Mouse (Mus musculus) embryonic facial prominence, embryonic 11.5 days (tissue): ENCODE measurements around the gene Kcnh3. TPM values are rescaled to one million over a fixed set of nuclear protein-coding genes. Genes with fewer than 3 reads are reported as not detected.
A peak's percentile ranks its signal among the peaks of the same experiment; 100 is the strongest.

Source experiments
- ATAC-seq: fragments of 200-750 bp; cut with Nextera tagmentation; replicated peaks from 2 replicates; pipeline ENCODE4 v1.8.0; 2017; ENCODE audit warnings: low read depth; ENCODE audit not compliant: insufficient number of reproducible peaks, low FRiP score, low TSS enrichment
- DNase-seq: peaks from one replicate; pipeline ENCODE4 v3.0.0-alpha.2; 2015; ENCODE audit warnings: low spot score
- H3K27ac ChIP-seq: fragments of 300-500 bp; sonication (generic); replicated peaks from 2 replicates; pipeline ENCODE4 v1.5.1; 2014; ENCODE audit warnings: mild to moderate bottlenecking, low read depth, low read length, control low read depth
- H3K27me3 ChIP-seq: fragments of 300-500 bp; sonication (generic); 2 replicates; pipeline ENCODE4 v1.6.1; 2014; ENCODE audit warnings: mild to moderate bottlenecking, low read length, moderate library complexity, mixed read lengths; ENCODE audit not compliant: control insufficient read depth, insufficient read depth
- H3K36me3 ChIP-seq: fragments of 300-500 bp; sonication (generic); replicated peaks from 2 replicates; pipeline ENCODE4 v1.6.1; 2014; ENCODE audit warnings: low read depth, mild to moderate bottlenecking, low read length, moderate library complexity, mixed read lengths; ENCODE audit not compliant: control insufficient read depth, insufficient read depth
- H3K4me1 ChIP-seq: fragments of 300-500 bp; sonication (generic); 2 replicates; pipeline ENCODE4 v1.6.1; 2014; ENCODE audit warnings: low read length, mixed read lengths; ENCODE audit not compliant: control insufficient read depth, insufficient read depth
- H3K4me2 ChIP-seq: fragments of 300-500 bp; sonication (generic); 2 replicates; pipeline ENCODE4 v1.6.1; 2014; ENCODE audit warnings: low read depth, mild to moderate bottlenecking, control low read depth, low read length, moderate library complexity
- H3K4me3 ChIP-seq: fragments of 300-500 bp; sonication (generic); 2 replicates; pipeline ENCODE4 v1.5.1; 2014; ENCODE audit warnings: low read depth, low read length, control low read depth
- H3K9ac ChIP-seq: fragments of 300-500 bp; sonication (generic); replicated peaks from 2 replicates; pipeline ENCODE4 v1.6.1; 2014; ENCODE audit warnings: mild to moderate bottlenecking, control low read depth, low read length
- H3K9me3 ChIP-seq: fragments of 300-500 bp; sonication (generic); replicated peaks from 2 replicates; pipeline ENCODE4 v1.6.1; 2016; ENCODE audit warnings: mild to moderate bottlenecking, low read length, inconsistent platforms, mixed read lengths; ENCODE audit not compliant: control insufficient read depth
- WGBS: fragments of 180-500 bp; shearing (Covaris S2); extraction: QIAGEN DNeasy Blood & Tissue Kit; methylation state at CpG from one replicate; pipeline ENCODE4 v1.1.7; 2014; 5-methylcytosine and 5-hydroxymethylcytosine counted together
- polyA plus RNA-seq: library from polyadenylated mRNA; unstranded; fragments of >200 nt; fragmentation: Nextera tagmentation; extraction: Ambion mirVana; gene quantifications from 2 replicates; pipeline ENCODE4 v1.2.1, GENCODE M21; 2014

Gene Kcnh3
- polyA plus RNA-seq, result 0.18 and 0.25 TPM in 2 replicates

GRCm38 (mm10) chr15:99224208-99224911 is at the start of gene Kcnh3:
Gene Kcnh3, plus strand, starts transcription at chr15:99224861.
- no peak for ATAC-seq
- Histone ChIP-seq H3K27me3 (peaks cover 63% of the 10 kb centered on the region), H3K4me1 (peaks cover 14% of the 10 kb centered on the region), H3K4me2 (peak within 1 kb of the TSS; percentile 68), H3K4me3 (peak within 1 kb of the TSS; percentile 31), H3K36me3 (no peaks in the 10 kb centered on the region), H3K9ac (peak within 1 kb of the TSS; percentile 32), H3K9me3 (no peaks in the 10 kb centered on the region), H3K27ac (no peak within 1 kb of the TSS)
- WGBS, result under 1% methylated on average over 57 of the region's 66 CpGs
- DNase-seq, result peak; percentile 60

GRCm38 (mm10) chr15:99179639-99180038 is 45.0 kb upstream of the Kcnh3 start:
- ATAC-seq, result no peak
- no peak for DNase-seq
- Histone ChIP-seq H3K9ac (no peak overlapping the region), H3K36me3 (peaks cover 9% of the 10 kb centered on the region; the same call in 1 of the 2 replicates), H3K4me1 (no peaks in the 10 kb centered on the region), H3K4me3 (no peak overlapping the region), H3K27me3 (no peaks in the 10 kb centered on the region), H3K4me2 (no peak overlapping the region), H3K27ac (no peak overlapping the region), H3K9me3 (no peaks in the 10 kb centered on the region)
- WGBS, result 86% methylated on average over 1 of the region's 2 CpGs

GRCm38 (mm10) chr15:99184217-99184914 is 40.3 kb upstream of the Kcnh3 start:
- Histone ChIP-seq H3K4me1 (no peaks in the 10 kb centered on the region), H3K9me3 (no peaks in the 10 kb centered on the region), H3K4me3 (no peak overlapping the region), H3K9ac (no peak overlapping the region), H3K27me3 (no peaks in the 10 kb centered on the region), H3K36me3 (peaks cover 21% of the 10 kb centered on the region), H3K4me2 (no peak overlapping the region), H3K27ac (no peak overlapping the region)
- ATAC-seq (no peak), DNase-seq (no peak)
- WGBS, result 90% methylated on average over 9 of the region's 9 CpGs

- Histone ChIP-seq H3K27ac (no peak overlapping the region), H3K4me1 (no peaks in the 10 kb centered on the region), H3K9me3 (no peaks in the 10 kb centered on the region), H3K4me3 (no peak overlapping the region), H3K27me3 (no peaks in the 10 kb centered on the region), H3K36me3 (peaks cover 11% of the 10 kb centered on the region), H3K9ac (no peak overlapping the region), H3K4me2 (no peak overlapping the region)
- 85% methylated on average over 10 of the region's 10 CpGs for WGBS
- no peak for DNase-seq
- ATAC-seq, result no peak
These were observed 30.3 kb upstream of the Kcnh3 start for GRCm38 (mm10) chr15:99194358-99194757.

GRCm38 (mm10) chr15:99195043-99195442 is 29.6 kb upstream of the Kcnh3 start:
- no peak overlapping the region for H3K4me3 ChIP-seq
- no peaks in the 10 kb centered on the region for H3K4me1 ChIP-seq
- no peaks in the 10 kb centered on the region for H3K27me3 ChIP-seq
- no peaks in the 10 kb centered on the region for H3K9me3 ChIP-seq
- no peak overlapping the region for H3K4me2 ChIP-seq
- peak; percentile 28 for DNase-seq
- peaks cover 9% of the 10 kb centered on the region for H3K36me3 ChIP-seq
- WGBS, result 77% methylated on average over 6 of the region's 6 CpGs
- H3K27ac ChIP-seq, result no peak overlapping the region
- no peak for ATAC-seq
- no peak overlapping the region for H3K9ac ChIP-seq

- ATAC-seq (no peak), DNase-seq (peak; percentile 58)
- Histone ChIP-seq H3K27ac (no peak overlapping the region), H3K4me3 (no peak overlapping the region), H3K4me2 (no peak overlapping the region), H3K4me1 (no peaks in the 10 kb centered on the region), H3K9ac (no peak overlapping the region), H3K36me3 (no peaks in the 10 kb centered on the region), H3K27me3 (no peaks in the 10 kb centered on the region), H3K9me3 (no peaks in the 10 kb centered on the region)
These were observed 25.9 kb upstream of the Kcnh3 start for GRCm38 (mm10) chr15:99198761-99199160.

GRCm38 (mm10) chr15:99205959-99206358 is 18.7 kb upstream of the Kcnh3 start:
- ATAC-seq (no peak), DNase-seq (no peak)
- Histone ChIP-seq H3K9me3 (no peaks in the 10 kb centered on the region), H3K9ac (no peak overlapping the region), H3K27ac (no peak overlapping the region), H3K4me3 (no peak overlapping the region), H3K4me2 (no peak overlapping the region), H3K4me1 (no peaks in the 10 kb centered on the region), H3K36me3 (no peaks in the 10 kb centered on the region), H3K27me3 (no peaks in the 10 kb centered on the region)
- 71% methylated on average over 8 of the region's 8 CpGs for WGBS

GRCm38 (mm10) chr15:99213183-99213582 is 11.5 kb upstream of the Kcnh3 start:
- H3K27ac ChIP-seq, result no peak overlapping the region
- H3K4me2 ChIP-seq, result no peak overlapping the region
- DNase-seq, result no peak
- H3K27me3 ChIP-seq, result no peaks in the 10 kb centered on the region
- no peak overlapping the region for H3K4me3 ChIP-seq
- ATAC-seq, result no peak
- H3K36me3 ChIP-seq, result peaks cover 12% of the 10 kb centered on the region
- H3K9me3 ChIP-seq, result no peaks in the 10 kb centered on the region
- H3K4me1 ChIP-seq, result no peaks in the 10 kb centered on the region
- no peak overlapping the region for H3K9ac ChIP-seq
- WGBS, result 84% methylated on average over 10 of the region's 10 CpGs
